Mouse (Mus musculus) MEL (cell line): ENCODE measurements around the gene Retn. TPM values are rescaled to one million over a fixed set of nuclear protein-coding genes. Genes with fewer than 3 reads are reported as not detected.
A peak's percentile ranks its signal among the peaks of the same experiment; 100 is the strongest.

Experiments
- DNase-seq: peaks from one replicate; pipeline ENCODE4 v3.0.0; 2011; ENCODE audit warnings: low read depth, low spot score
- H3K27ac ChIP-seq: 2 replicates; pipeline ENCODE4 v1.5.1; 2012; ENCODE audit warnings: low read depth, mild to moderate bottlenecking, control low read depth, low read length, moderate library complexity; ENCODE audit not compliant: control insufficient read depth
- H3K27me3 ChIP-seq, 2 experiments: fragments of 150-350 bp in 1 of 2; sonication (generic) in 1 of 2; 2 replicates each; pipeline ENCODE4 v1.6.1; 2012; ENCODE audit warnings: low read length in 2 of 2, mild to moderate bottlenecking in 2 of 2, improper control_type of control experiment in 1 of 2, moderate library complexity in 1 of 2; ENCODE audit not compliant: insufficient read depth in 2 of 2, control insufficient read depth in 1 of 2
- H3K36me3 ChIP-seq, 2 experiments: 2 replicates each; pipeline ENCODE4 v1.6.1; 2012 to 2014; ENCODE audit warnings: low read length in 2 of 2, improper control_type of control experiment in 1 of 2, inconsistent platforms in 1 of 2, mild to moderate bottlenecking in 1 of 2; ENCODE audit not compliant: insufficient read depth in 2 of 2, control insufficient read depth in 1 of 2
- H3K4me1 ChIP-seq, 2 experiments: fragments of 150-350 bp in 1 of 2; sonication (generic) in 1 of 2; 2 replicates each; pipeline ENCODE4 v1.6.1; 2012; ENCODE audit warnings: low read length in 2 of 2, improper control_type of control experiment in 1 of 2, mild to moderate bottlenecking in 1 of 2; ENCODE audit not compliant: insufficient read depth in 2 of 2, control insufficient read depth in 1 of 2
- H3K4me3 ChIP-seq, 2 experiments: fragments of 150-350 bp in 1 of 2; sonication (generic) in 1 of 2; 2 replicates each; pipeline ENCODE4 v1.5.1; 2012; ENCODE audit warnings: low read depth in 2 of 2, low read length in 2 of 2, mild to moderate bottlenecking in 2 of 2, moderate library complexity in 2 of 2, control low read depth in 1 of 2, improper control_type of control experiment in 1 of 2; ENCODE audit not compliant: control insufficient read depth in 1 of 2, insufficient read depth in 1 of 2
- H3K79me2 ChIP-seq: 2 replicates; pipeline ENCODE4 v1.6.1; 2012; ENCODE audit warnings: mild to moderate bottlenecking, low read length, moderate library complexity; ENCODE audit not compliant: control insufficient read depth, poor library complexity, insufficient read depth
- H3K9ac ChIP-seq: 2 replicates; pipeline ENCODE4 v1.6.1; 2012; ENCODE audit warnings: low read depth, mild to moderate bottlenecking, control low read depth, low read length, moderate library complexity; ENCODE audit not compliant: control insufficient read depth, poor library complexity, severe bottlenecking
- H3K9me3 ChIP-seq: fragments of 150-350 bp; sonication (generic); replicated peaks from 2 replicates; pipeline ENCODE4 v1.6.1; 2012; ENCODE audit warnings: mild to moderate bottlenecking, low read length, improper control_type of control experiment, moderate library complexity; ENCODE audit not compliant: insufficient read depth
- BHLHE40 ChIP-seq: IDR thresholded peaks from 2 replicates; pipeline ENCODE4 v1.6.1; 2012; ENCODE audit warnings: low read depth, mild to moderate bottlenecking, inconsistent platforms, low read length, improper control_type of control experiment, borderline replicate concordance
- CHD1 ChIP-seq: IDR thresholded peaks from 2 replicates; pipeline ENCODE4 v1.6.1; 2012; ENCODE audit warnings: low read depth, mild to moderate bottlenecking, inconsistent platforms, low read length, improper control_type of control experiment
- CTCF ChIP-seq, 3 experiments: IDR thresholded peaks in 2 of 3; conservative IDR thresholded peaks in 1 of 3; 2 replicates each; pipeline ENCODE4 v1.5.1; 2011 to 2012; ENCODE audit warnings: low read length in 3 of 3, low read depth in 2 of 3, mild to moderate bottlenecking in 2 of 3, improper control_type of control experiment in 1 of 3, inconsistent platforms in 1 of 3, mixed read lengths in 1 of 3, moderate library complexity in 1 of 3; ENCODE audit not compliant: control insufficient read depth in 1 of 3, insufficient read depth in 1 of 3, poor library complexity in 1 of 3, severe bottlenecking in 1 of 3
- E2F4 ChIP-seq: IDR thresholded peaks from 2 replicates; pipeline ENCODE4 v1.6.1; 2011; ENCODE audit warnings: low read depth, low read length, improper control_type of control experiment, borderline replicate concordance
- ELF1 ChIP-seq: IDR thresholded peaks from 2 replicates; pipeline ENCODE4 v1.6.1; 2014; ENCODE audit warnings: low read depth, mild to moderate bottlenecking, inconsistent platforms, low read length, improper control_type of control experiment, moderate library complexity
- GABPA ChIP-seq: IDR thresholded peaks from 2 replicates; pipeline ENCODE4 v1.6.1; 2012; ENCODE audit warnings: low read depth, mild to moderate bottlenecking, inconsistent platforms, low read length, improper control_type of control experiment, moderate library complexity
- JUND ChIP-seq: IDR thresholded peaks from 2 replicates; pipeline ENCODE4 v1.6.1; 2011; ENCODE audit warnings: low read depth, mild to moderate bottlenecking, improper control_type of control experiment, low read length
- MAZ ChIP-seq: IDR thresholded peaks from 2 replicates; pipeline ENCODE4 v1.6.1; 2012; ENCODE audit warnings: low read depth, mild to moderate bottlenecking, inconsistent platforms, low read length, improper control_type of control experiment
- MXI1 ChIP-seq: IDR thresholded peaks from 2 replicates; pipeline ENCODE4 v1.6.1; 2011; ENCODE audit warnings: mild to moderate bottlenecking, low read depth, low read length, improper control_type of control experiment
- MYB ChIP-seq: IDR thresholded peaks from 2 replicates; pipeline ENCODE4 v1.6.1; 2011; ENCODE audit warnings: mild to moderate bottlenecking, low read depth, low read length, improper control_type of control experiment
- NRF1 ChIP-seq: IDR thresholded peaks from 2 replicates; pipeline ENCODE4 v1.6.1; 2014; ENCODE audit warnings: low read depth, mild to moderate bottlenecking, inconsistent platforms, low read length, improper control_type of control experiment, moderate library complexity; ENCODE audit not compliant: poor library complexity, insufficient read depth, severe bottlenecking
- POLR2A ChIP-seq, 2 experiments: IDR thresholded peaks; 2 replicates each; pipeline ENCODE4 v1.6.1; 2011 to 2012; ENCODE audit warnings: low read length in 2 of 2, mild to moderate bottlenecking in 2 of 2, control low read depth in 1 of 2, improper control_type of control experiment in 1 of 2, low read depth in 1 of 2, moderate library complexity in 1 of 2; ENCODE audit not compliant: control insufficient read depth in 1 of 2, insufficient read depth in 1 of 2, poor library complexity in 1 of 2
- POLR2AphosphoS2 ChIP-seq: IDR thresholded peaks from 2 replicates; pipeline ENCODE4 v1.6.1; 2011; ENCODE audit warnings: low read length, improper control_type of control experiment
- POLR2AphosphoS5 ChIP-seq: IDR thresholded peaks from 2 replicates; pipeline ENCODE4 v1.6.1; 2012; ENCODE audit warnings: low read depth, borderline replicate concordance, mild to moderate bottlenecking, inconsistent platforms, low read length, moderate library complexity, mixed read lengths
- RAD21 ChIP-seq: IDR thresholded peaks from 2 replicates; pipeline ENCODE4 v1.6.1; 2011; ENCODE audit warnings: mild to moderate bottlenecking, low read depth, low read length, improper control_type of control experiment
- SMC3 ChIP-seq: IDR thresholded peaks from 2 replicates; pipeline ENCODE4 v1.6.1; 2011; ENCODE audit warnings: low read depth, low read length, improper control_type of control experiment
- TCF12 ChIP-seq: IDR thresholded peaks from 2 replicates; pipeline ENCODE4 v1.6.1; 2014; ENCODE audit warnings: low read depth, mild to moderate bottlenecking, inconsistent platforms, low read length, improper control_type of control experiment, moderate library complexity
- UBTF ChIP-seq: IDR thresholded peaks from 2 replicates; pipeline ENCODE4 v1.6.1; 2012; ENCODE audit warnings: low read depth, mild to moderate bottlenecking, inconsistent platforms, low read length, improper control_type of control experiment, moderate library complexity, borderline replicate concordance; ENCODE audit not compliant: insufficient read depth
- USF1 ChIP-seq: IDR thresholded peaks from 2 replicates; pipeline ENCODE4 v1.6.1; 2014; ENCODE audit warnings: low read depth, mild to moderate bottlenecking, inconsistent platforms, low read length, improper control_type of control experiment, moderate library complexity
- ZC3H11A ChIP-seq: IDR thresholded peaks from 2 replicates; pipeline ENCODE4 v1.6.1; 2012; ENCODE audit warnings: low read depth, mild to moderate bottlenecking, inconsistent platforms, low read length, improper control_type of control experiment
- ZKSCAN1 ChIP-seq: IDR thresholded peaks from 2 replicates; pipeline ENCODE4 v1.6.1; 2012; ENCODE audit warnings: low read depth, mild to moderate bottlenecking, inconsistent platforms, low read length, improper control_type of control experiment, moderate library complexity
- ZMIZ1 ChIP-seq: IDR thresholded peaks from 2 replicates; pipeline ENCODE4 v1.6.1; 2012; ENCODE audit warnings: low read depth, mild to moderate bottlenecking, inconsistent platforms, low read length, improper control_type of control experiment, moderate library complexity
- polyA plus RNA-seq, 2 experiments: library from polyadenylated mRNA; stranded (reverse) in 1 of 2; unstranded in 1 of 2; fragments of >175 nt in 1 of 2; fragments of >200 nt in 1 of 2; gene quantifications; 2 replicates each; pipeline versions ENCODE4 v1.2.1 to v1.2.4; 2012; ENCODE audit warnings: low replicate concordance in 2 of 2, low read depth in 1 of 2; ENCODE audit not compliant: insufficient read length in 2 of 2, insufficient read depth in 1 of 2, missing spikeins in 1 of 2
- total RNA-seq: library from RNA; depleted of rRNA; stranded (reverse); fragments of 300-350 nt; gene quantifications from 2 replicates; pipeline ENCODE4 v1.2.3, GENCODE M21; 2012

Retn gene
- total and polyA plus RNA-seq, 3 experiments: 0.23 to 1.1 TPM; not detected in 1

- TF ChIP-seq MXI1 (peak; percentile 87), ZMIZ1 (peak; percentile 39; the same call in 1 of the 2 replicates)
Measured at GRCm38 (mm10) chr8:3621199-3621970, 34.2 kb upstream of the Retn start, which contains the start of the genes Xab2 and Pet100 (continued).

- no peaks in the 10 kb centered on the region for H3K9me3 ChIP-seq
- H3K36me3 ChIP-seq: peaks cover 2 to 18% of the 10 kb centered on the region in 2 experiments
- no peak for TF ChIP-seq ELF1
- TF ChIP-seq, all 39 proteins: peak for 0
- no peak for DNase-seq
- H3K27ac ChIP-seq: no peak overlapping the region
- peak overlapping the region; percentile 87 for H3K9ac ChIP-seq
- H3K27me3 ChIP-seq: no peaks in the 10 kb centered on the region
- peaks cover 6 to 13% of the 10 kb centered on the region in 2 experiments for H3K4me1 ChIP-seq
- H3K79me2 ChIP-seq: peaks cover 29% of the 10 kb centered on the region
- peak overlapping the region; percentile 87 to 99 for H3K4me3 ChIP-seq
Measured at GRCm38 (mm10) chr8:3622119-3622518, 33.5 kb upstream of the Retn start.

- H3K9ac ChIP-seq: no peak within 1 kb of the TSS
Measured at GRCm38 (mm10) chr8:3625445-3625844, 30.1 kb upstream of the Retn start, which contains the start of gene Pcp2. Gene Pcp2, minus strand, starts transcription at chr8:3625545.

GRCm38 (mm10) chr8:3626971-3627370 lies 28.6 kb upstream of the Retn start:
- peak overlapping the region; percentile 67 for H3K9ac ChIP-seq
- peaks cover 8% of the 10 kb centered on the region for H3K79me2 ChIP-seq
- H3K4me3 ChIP-seq: peak overlapping the region; percentile 30 to 51
- H3K36me3 ChIP-seq: peaks cover 0 to 26% of the 10 kb centered on the region in 2 experiments; a peak in 2 of 4 replicates
- H3K27me3 ChIP-seq: no peaks in the 10 kb centered on the region
- peaks cover 10 to 23% of the 10 kb centered on the region in 2 experiments for H3K4me1 ChIP-seq
- no peaks in the 10 kb centered on the region for H3K9me3 ChIP-seq
- peak; percentile 90 for DNase-seq
- peak overlapping the region; percentile 99 for H3K27ac ChIP-seq
- TF ChIP-seq E2F4: no peak
- no peak for TF ChIP-seq UBTF
- no peak for TF ChIP-seq ZC3H11A
- no peak; the same call in 1 of the 2 replicates for TF ChIP-seq MAZ
- TF ChIP-seq RAD21: no peak
- TF ChIP-seq MXI1: peak; percentile 60; the same call in 1 of the 2 replicates
- no peak for TF ChIP-seq MYB
- TF ChIP-seq USF1: peak; percentile 40; the same call in 1 of the 2 replicates
- TF ChIP-seq BHLHE40: peak; percentile 39; the same call in 1 of the 2 replicates
- TF ChIP-seq CHD1: peak; percentile 46; the same call in 1 of the 2 replicates
- peak; percentile 38; the same call in 1 of the 2 replicates for TF ChIP-seq TCF12
- no peak for TF ChIP-seq ZKSCAN1
- no peak for TF ChIP-seq POLR2AphosphoS5
- no peak for TF ChIP-seq GABPA
- TF ChIP-seq SMC3: no peak; the same call in 1 of the 2 replicates
- TF ChIP-seq POLR2A (IDR thresholded peaks at IDR 0.05; ENCODE audit: control insufficient read depth in 1 of 2, insufficient read depth in 1 of 2, low read depth in 1 of 2, low read length in 2 of 2, poor library complexity in 1 of 2): peak in 1 of 2 experiments; percentile 50; a peak in 2 of 4 replicates
- no peak for TF ChIP-seq CTCF (IDR thresholded peaks at IDR 0.05 in 2 of 3, conservative IDR thresholded peaks at IDR 0.05 in 1 of 3; ENCODE audit: control insufficient read depth in 1 of 3, insufficient read depth in 1 of 3, low read depth in 2 of 3, low read length in 3 of 3, poor library complexity in 1 of 3, severe bottlenecking in 1 of 3)

More at GRCm38 (mm10) chr8:3625445-3625844, 30.1 kb upstream of the Retn start, which contains the start of gene Pcp2:
- H3K4me3 ChIP-seq: no peak within 1 kb of the TSS
- H3K27ac ChIP-seq: peak within 1 kb of the TSS; percentile 14; the same call in 1 of the 2 replicates
- no peaks in the 10 kb centered on the region for H3K9me3 ChIP-seq
- H3K79me2 ChIP-seq: peaks cover 12% of the 10 kb centered on the region
- DNase-seq: no peak
- H3K4me1 ChIP-seq: peaks cover 10 to 25% of the 10 kb centered on the region in 2 experiments
- peaks cover 0 to 22% of the 10 kb centered on the region in 2 experiments; a peak in 2 of 4 replicates for H3K36me3 ChIP-seq
- H3K27me3 ChIP-seq: no peaks in the 10 kb centered on the region
- no peak for TF ChIP-seq RAD21
- no peak for TF ChIP-seq MYB
- TF ChIP-seq POLR2AphosphoS2: no peak
- no peak for TF ChIP-seq JUND
- no peak for TF ChIP-seq ZMIZ1
- no peak for TF ChIP-seq NRF1
